Mouse (Mus musculus) heart, embryonic 14.5 days (tissue): Measurements from ENCODE around the gene Rrp1b. TPM values are rescaled to one million over a fixed set of nuclear protein-coding genes. Genes with fewer than 3 reads are reported as not detected.

Experiments used
- ATAC-seq: fragments of 200-750 bp; cut with Nextera tagmentation; 2 replicates; pipeline ENCODE4 v1.8.0; 2017; ENCODE audit warnings: low read depth, moderate TSS enrichment; ENCODE audit not compliant: insufficient number of reproducible peaks, insufficient read depth, low FRiP score
- H3K27ac ChIP-seq, 2 experiments: fragments of 200-500 bp in 1 of 2; fragments of 300-500 bp in 1 of 2; sonication (generic) in 1 of 2; replicated peaks in 1 of 2; 2 replicates each; pipeline ENCODE4 v1.5.1; 2012 to 2014; ENCODE audit warnings: low read depth in 2 of 2, low read length in 2 of 2, control low read depth in 1 of 2, mild to moderate bottlenecking in 1 of 2, mixed read lengths in 1 of 2; ENCODE audit not compliant: control insufficient read depth in 1 of 2, insufficient read depth in 1 of 2
- H3K27me3 ChIP-seq: fragments of 300-500 bp; sonication (generic); 2 replicates; pipeline ENCODE4 v1.6.1; 2014; ENCODE audit warnings: mild to moderate bottlenecking, low read length, control low read depth; ENCODE audit not compliant: control insufficient read depth, insufficient read depth
- H3K36me3 ChIP-seq: fragments of 300-500 bp; sonication (generic); 2 replicates; pipeline ENCODE4 v1.6.1; 2014; ENCODE audit warnings: mild to moderate bottlenecking, control low read depth, low read length, mixed read lengths; ENCODE audit not compliant: control insufficient read depth, insufficient read depth
- H3K4me1 ChIP-seq, 2 experiments: fragments of 200-500 bp in 1 of 2; fragments of 300-500 bp in 1 of 2; sonication (generic) in 1 of 2; 2 replicates each; pipeline ENCODE4 v1.6.1; 2012 to 2014; ENCODE audit warnings: low read length in 2 of 2, control low read depth in 1 of 2, mixed read lengths in 1 of 2; ENCODE audit not compliant: control insufficient read depth in 2 of 2, insufficient read depth in 2 of 2
- H3K4me2 ChIP-seq: fragments of 300-500 bp; sonication (generic); 2 replicates; pipeline ENCODE4 v1.6.1; 2014; ENCODE audit warnings: mild to moderate bottlenecking, low read length
- H3K4me3 ChIP-seq, 2 experiments: fragments of 200-500 bp in 1 of 2; fragments of 300-500 bp in 1 of 2; sonication (generic) in 1 of 2; 2 replicates each; pipeline ENCODE4 v1.5.1; 2012 to 2014; ENCODE audit warnings: low read length in 2 of 2, mild to moderate bottlenecking in 2 of 2, control low read depth in 1 of 2, low read depth in 1 of 2, moderate library complexity in 1 of 2; ENCODE audit not compliant: control insufficient read depth in 1 of 2, insufficient read depth in 1 of 2
- H3K9ac ChIP-seq: fragments of 300-500 bp; sonication (generic); 2 replicates; pipeline ENCODE4 v1.6.1; 2014; ENCODE audit warnings: mild to moderate bottlenecking, low read length
- H3K9me3 ChIP-seq: fragments of 300-500 bp; sonication (generic); 2 replicates; pipeline ENCODE4 v1.6.1; 2016; ENCODE audit warnings: low read length, control low read depth; ENCODE audit not compliant: control insufficient read depth
- WGBS: fragments of 180-500 bp; shearing (Covaris S2); extraction: QIAGEN DNeasy Blood & Tissue Kit; methylation state at CpG from one replicate; pipeline ENCODE4 v1.1.7; 2014; 5-methylcytosine and 5-hydroxymethylcytosine counted together
- polyA plus RNA-seq: library from polyadenylated mRNA; unstranded; fragments of >200 nt; fragmentation: Nextera tagmentation; extraction: Ambion mirVana; gene quantifications from 2 replicates; pipeline ENCODE4 v1.2.1, GENCODE M21; 2014

Gene Rrp1b
- polyA plus RNA-seq, 1 experiment from 2014 or later: 24.1 TPM

DNA sequence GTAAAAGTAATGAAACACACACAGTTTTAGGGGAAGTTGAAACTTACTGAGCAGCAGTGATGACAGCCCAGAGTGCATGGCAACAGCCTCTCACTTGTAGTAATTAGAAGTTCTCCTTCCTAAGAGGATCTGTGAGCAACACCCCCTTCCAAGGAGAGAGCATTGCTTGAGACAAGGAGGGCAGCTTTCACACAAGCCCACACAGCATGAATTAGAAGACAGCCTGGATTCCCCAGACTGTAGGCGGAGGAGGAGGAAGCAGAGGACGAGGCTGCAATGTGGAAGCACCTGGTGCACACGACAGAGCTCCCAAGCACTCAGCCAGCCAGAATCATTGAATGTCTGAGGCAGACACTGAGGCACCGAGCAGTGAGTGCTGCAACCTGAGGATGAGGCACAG, 39.6 kb upstream of the Rrp1b start:
- WGBS: 60% methylated on average over 4 of the region's 4 CpGs
- no peak overlapping the region for H3K4me3 ChIP-seq
- no peaks in the 10 kb centered on the region for H3K27me3 ChIP-seq
- no peak overlapping the region for H3K9ac ChIP-seq
- no peak for ATAC-seq
- H3K9me3 ChIP-seq: no peaks in the 10 kb centered on the region
- no peak overlapping the region for H3K27ac ChIP-seq
- H3K4me1 ChIP-seq: no peaks in the 10 kb centered on the region; a peak in 1 of 4 replicates
- H3K36me3 ChIP-seq: no peaks in the 10 kb centered on the region
- no peak overlapping the region for H3K4me2 ChIP-seq

DNA sequence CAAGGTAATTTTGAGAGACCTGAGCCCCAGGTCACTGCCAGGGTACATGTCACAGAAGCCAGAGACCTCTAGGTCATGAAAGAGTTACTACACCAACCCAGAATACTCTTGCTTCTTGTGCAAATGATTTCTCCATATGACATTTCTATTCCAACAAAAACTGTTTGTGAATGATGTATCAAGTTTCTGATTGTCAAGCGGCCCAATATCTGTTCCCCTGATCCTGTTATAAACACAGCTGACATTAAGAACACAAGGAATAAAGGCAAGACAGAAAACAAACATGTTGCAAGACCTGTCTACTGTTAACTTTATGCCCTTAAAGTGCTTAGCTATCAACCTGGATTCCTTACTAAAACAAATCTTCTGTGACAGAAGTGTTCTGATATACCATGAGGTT, 37.5 kb upstream of the Rrp1b start:
- Histone ChIP-seq H3K4me3 (no peak overlapping the region), H3K9me3 (no peaks in the 10 kb centered on the region), H3K27ac (no peak overlapping the region), H3K36me3 (no peaks in the 10 kb centered on the region), H3K4me1 (no peaks in the 10 kb centered on the region; a peak in 1 of 4 replicates), H3K9ac (no peak overlapping the region), H3K4me2 (no peak overlapping the region), H3K27me3 (no peaks in the 10 kb centered on the region)
- WGBS: 80% methylated on average over 1 of the region's 1 CpGs
- no peak for ATAC-seq

DNA sequence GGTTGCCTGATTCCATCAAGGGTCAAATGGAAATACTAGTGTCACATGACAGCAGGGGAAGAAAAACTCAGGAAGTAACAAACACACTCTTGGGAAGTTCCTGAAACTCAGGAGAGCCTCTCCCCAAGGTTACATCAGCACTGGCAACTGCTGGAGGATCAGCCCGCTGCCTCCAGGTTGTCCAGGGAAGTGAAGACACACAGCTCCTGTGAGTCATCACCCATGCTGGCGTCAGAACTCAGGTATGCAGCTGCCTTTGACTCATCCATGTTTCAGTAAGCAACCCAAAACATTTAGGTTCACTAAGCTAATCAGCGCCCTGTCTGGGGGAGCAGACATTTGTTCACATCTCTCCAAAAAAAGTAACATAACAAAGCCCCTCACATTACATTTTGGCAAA, 32.6 kb upstream of the Rrp1b start:
- Histone ChIP-seq H3K9ac (no peak overlapping the region), H3K27ac (no peak overlapping the region), H3K27me3 (no peaks in the 10 kb centered on the region), H3K36me3 (no peaks in the 10 kb centered on the region), H3K4me2 (no peak overlapping the region), H3K9me3 (no peaks in the 10 kb centered on the region), H3K4me1 (no peaks in the 10 kb centered on the region), H3K4me3 (no peak overlapping the region)
- no peak for ATAC-seq
- WGBS: 82% methylated on average over 3 of the region's 3 CpGs

DNA sequence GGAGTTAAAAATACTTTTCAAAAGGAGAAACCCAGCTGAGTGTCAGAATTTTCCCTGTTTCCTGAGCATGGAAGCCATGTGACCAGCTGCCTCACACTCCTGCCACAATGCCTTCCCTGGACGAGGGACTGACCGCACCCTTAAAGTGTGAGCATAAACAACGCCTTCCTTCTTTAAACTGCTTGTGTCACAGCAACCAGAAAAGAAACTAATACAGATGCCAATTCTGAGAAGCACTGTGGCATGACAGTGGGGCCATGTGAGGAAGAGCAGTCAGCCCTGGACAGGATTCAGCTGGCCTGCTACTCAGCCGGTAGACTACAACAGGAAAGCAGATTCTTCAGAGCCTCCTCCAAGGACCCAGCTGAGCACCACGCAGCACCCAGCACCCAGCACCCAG, 29.1 kb upstream of the Rrp1b start:
- Histone ChIP-seq H3K27ac (no peak overlapping the region), H3K27me3 (no peaks in the 10 kb centered on the region), H3K4me2 (no peak overlapping the region), H3K36me3 (no peaks in the 10 kb centered on the region), H3K4me1 (no peaks in the 10 kb centered on the region), H3K4me3 (no peak overlapping the region), H3K9me3 (no peaks in the 10 kb centered on the region), H3K9ac (no peak overlapping the region)
- ATAC-seq: no peak
- 78% methylated on average over 5 of the region's 5 CpGs for WGBS

DNA sequence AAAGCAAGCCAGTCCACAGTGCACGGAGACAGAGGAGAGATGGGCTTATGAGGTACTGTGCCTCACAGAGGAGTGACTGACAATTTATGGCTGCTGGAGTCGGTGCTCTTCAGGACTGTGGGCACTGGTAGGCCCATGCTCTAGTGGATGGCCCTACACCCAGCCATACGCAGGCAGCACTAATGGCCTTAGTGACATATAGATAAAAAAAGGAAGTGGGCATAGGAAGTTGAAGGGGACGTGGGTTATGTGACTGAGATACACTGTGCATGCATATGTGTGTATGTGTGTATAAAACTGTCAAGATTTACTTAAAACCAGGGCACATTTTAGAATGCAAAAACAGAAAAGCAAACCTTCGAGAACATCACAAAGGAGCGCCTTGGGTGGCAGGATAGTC, 24.2 kb upstream of the Rrp1b start:
- Histone ChIP-seq H3K36me3 (no peaks in the 10 kb centered on the region), H3K9me3 (no peaks in the 10 kb centered on the region), H3K4me3 (no peak overlapping the region), H3K4me2 (no peak overlapping the region), H3K4me1 (peaks cover 6 to 8% of the 10 kb centered on the region in 2 experiments; a peak in 3 of 4 replicates), H3K9ac (no peak overlapping the region), H3K27ac (no peak overlapping the region), H3K27me3 (no peaks in the 10 kb centered on the region)
- no peak for ATAC-seq
- 78% methylated on average over 6 of the region's 6 CpGs for WGBS

DNA sequence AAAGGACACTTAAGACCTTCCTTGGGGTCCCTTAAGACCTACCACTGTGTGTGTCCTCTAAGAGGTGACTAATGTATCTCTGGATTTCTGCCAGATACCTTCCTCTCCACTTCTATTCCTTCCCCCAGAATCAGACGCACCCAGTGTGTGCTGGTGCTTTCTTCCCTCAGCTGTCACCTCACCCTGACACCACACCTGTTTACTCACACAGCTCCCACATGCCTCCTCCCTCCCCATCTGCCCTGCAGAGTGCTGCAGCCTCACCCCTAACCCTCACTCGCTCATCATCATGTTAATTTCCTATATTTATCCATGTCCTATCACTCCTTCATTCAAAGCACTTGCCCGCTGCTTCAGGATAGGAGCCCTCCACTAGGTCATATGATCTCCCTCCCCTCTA, 23.6 kb upstream of the Rrp1b start:
- 34% methylated on average over 3 of the region's 3 CpGs for WGBS
- H3K4me2 ChIP-seq: no peak overlapping the region
- H3K36me3 ChIP-seq: no peaks in the 10 kb centered on the region
- no peaks in the 10 kb centered on the region for H3K27me3 ChIP-seq
- H3K9ac ChIP-seq: no peak overlapping the region
- H3K4me3 ChIP-seq: no peak overlapping the region
- no peaks in the 10 kb centered on the region for H3K9me3 ChIP-seq
- ATAC-seq: peak; percentile 47; the same call in 1 of the 2 replicates
- H3K4me1 ChIP-seq: peaks cover 6 to 8% of the 10 kb centered on the region in 2 experiments; a peak in 3 of 4 replicates
- no peak overlapping the region for H3K27ac ChIP-seq

DNA sequence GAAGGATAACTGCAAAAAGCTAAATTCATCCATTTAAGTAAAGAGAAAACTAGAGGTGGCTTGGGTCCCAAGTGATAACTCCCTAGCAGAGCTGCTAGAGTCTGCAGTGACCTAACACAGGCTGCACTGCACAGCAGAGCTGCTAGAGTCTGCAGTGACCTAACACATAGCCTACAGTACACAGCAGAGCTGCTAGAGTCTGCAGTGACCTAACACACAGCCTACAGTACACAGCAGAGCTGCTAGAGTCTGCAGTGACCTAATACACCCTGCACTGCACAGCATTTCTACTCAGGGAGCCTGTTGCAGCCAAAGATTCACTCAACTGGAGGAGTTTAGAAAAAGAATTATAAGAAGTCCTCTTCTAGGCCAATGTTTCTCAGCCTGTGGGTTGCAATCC, 22.2 kb upstream of the Rrp1b start:
- Histone ChIP-seq H3K36me3 (no peaks in the 10 kb centered on the region), H3K9me3 (no peaks in the 10 kb centered on the region), H3K27ac (no peak overlapping the region), H3K27me3 (no peaks in the 10 kb centered on the region), H3K9ac (no peak overlapping the region), H3K4me1 (peaks cover 12 to 16% of the 10 kb centered on the region in 2 experiments), H3K4me2 (no peak overlapping the region), H3K4me3 (no peak overlapping the region)
- no peak for ATAC-seq

DNA sequence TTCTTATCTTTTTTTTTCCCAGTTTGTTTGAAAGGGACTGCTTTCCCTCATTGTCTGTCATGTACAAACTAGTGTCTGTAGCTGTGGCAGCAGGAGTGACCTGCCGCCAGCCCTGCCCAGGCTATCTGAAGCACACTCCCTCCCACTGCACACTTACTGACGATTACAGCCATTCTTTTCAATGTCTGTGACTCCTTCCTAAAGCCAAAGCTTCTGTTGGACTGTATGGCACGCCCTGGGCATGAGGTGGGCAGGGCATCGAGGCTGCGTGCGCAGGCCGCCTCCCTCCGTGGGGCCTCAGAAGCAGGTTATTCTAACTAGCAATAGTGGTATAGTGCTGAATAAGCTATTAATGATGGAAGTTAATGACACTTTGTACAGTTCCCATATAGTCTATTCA, 19.4 kb upstream of the Rrp1b start:
- H3K4me1 ChIP-seq: peaks cover 12 to 17% of the 10 kb centered on the region in 2 experiments
- no peak overlapping the region for H3K9ac ChIP-seq
- H3K36me3 ChIP-seq: no peaks in the 10 kb centered on the region
- H3K27me3 ChIP-seq: no peaks in the 10 kb centered on the region
- H3K4me2 ChIP-seq: no peak overlapping the region
- H3K4me3 ChIP-seq: no peak overlapping the region
- no peaks in the 10 kb centered on the region for H3K9me3 ChIP-seq
- H3K27ac ChIP-seq: no peak overlapping the region
- 89% methylated on average over 8 of the region's 8 CpGs for WGBS
- ATAC-seq: no peak
